Mouse (Mus musculus) midbrain, postnatal 0 days (tissue): ENCODE measurements around the gene Pigb. TPM values are rescaled to one million over a fixed set of nuclear protein-coding genes. Genes with fewer than 3 reads are reported as not detected.

ENCODE experiments used
- ATAC-seq: fragments of 200-750 bp; cut with Nextera tagmentation; 2 replicates; pipeline ENCODE4 v1.8.0; 2017; ENCODE audit warnings: moderate number of reproducible peaks, mild to moderate bottlenecking, moderate TSS enrichment, moderate library complexity; ENCODE audit not compliant: low FRiP score
- DNase-seq: peaks from one replicate; pipeline ENCODE4 v3.0.0-alpha.2; 2015; ENCODE audit warnings: low spot score
- H3K27ac ChIP-seq: fragments of 300-500 bp; sonication (generic); 2 replicates; pipeline ENCODE4 v1.5.1; 2014; ENCODE audit warnings: low read depth, mild to moderate bottlenecking, low read length, mixed read lengths
- H3K27me3 ChIP-seq: fragments of 300-500 bp; sonication (generic); 2 replicates; pipeline ENCODE4 v1.6.1; 2014; ENCODE audit warnings: low read length, control low read depth, mixed read lengths; ENCODE audit not compliant: insufficient read depth
- H3K36me3 ChIP-seq: fragments of 300-500 bp; sonication (generic); 2 replicates; pipeline ENCODE4 v1.6.1; 2014; ENCODE audit warnings: low read length, control low read depth, mixed read lengths; ENCODE audit not compliant: insufficient read depth
- H3K4me1 ChIP-seq: fragments of 300-500 bp; sonication (generic); 2 replicates; pipeline ENCODE4 v1.6.1; 2014; ENCODE audit warnings: mild to moderate bottlenecking, control low read depth, antibody characterized with exemption, low read length, mixed read lengths; ENCODE audit not compliant: insufficient read depth
- H3K4me2 ChIP-seq: fragments of 300-500 bp; sonication (generic); 2 replicates; pipeline ENCODE4 v1.6.1; 2014; ENCODE audit warnings: low read depth, mild to moderate bottlenecking, low read length, mixed read lengths; ENCODE audit not compliant: poor library complexity, severe bottlenecking
- H3K4me3 ChIP-seq: fragments of 300-500 bp; sonication (generic); 2 replicates; pipeline ENCODE4 v1.5.1; 2014; ENCODE audit warnings: low read depth, mild to moderate bottlenecking, low read length, moderate library complexity
- H3K9ac ChIP-seq: fragments of 300-500 bp; sonication (generic); replicated peaks from 2 replicates; pipeline ENCODE4 v1.6.1; 2014; ENCODE audit warnings: mild to moderate bottlenecking, low read length, moderate library complexity, mixed read lengths; ENCODE audit not compliant: poor library complexity, severe bottlenecking
- H3K9me3 ChIP-seq: fragments of 300-500 bp; sonication (generic); 2 replicates; pipeline ENCODE4 v1.6.1; 2016; ENCODE audit warnings: low read length, control low read depth
- CTCF ChIP-seq: IDR thresholded peaks from 2 replicates; pipeline ENCODE4 v1.5.1; 2016; ENCODE audit warnings: antibody characterized with exemption, mild to moderate bottlenecking
- WGBS: fragments of 180-500 bp; shearing (Covaris S2); extraction: QIAGEN DNeasy Blood & Tissue Kit; methylation state at CpG from one replicate; pipeline ENCODE4 v1.1.7; 2014; 5-methylcytosine and 5-hydroxymethylcytosine counted together
- polyA plus RNA-seq: library from polyadenylated mRNA; unstranded; fragments of >200 nt; fragmentation: Nextera tagmentation; extraction: Ambion mirVana; gene quantifications from 2 replicates; pipeline ENCODE4 v1.2.1, GENCODE M21; 2015
- total RNA-seq: library from RNA; depleted of rRNA; stranded (reverse); fragments of >200 nt; gene quantifications from 2 replicates; pipeline ENCODE4 v1.2.3, GENCODE M21; 2014

Gene Pigb
- total and polyA plus RNA-seq, 2 experiments from 2014 or later = 8.4 to 13.0 TPM

GRCm38 (mm10) chr9:73006175-73006574, 34.0 kb downstream of the Pigb start:
- DNase-seq (no peak), ATAC-seq (no peak)
- H3K4me2 ChIP-seq = no peak overlapping the region
- no peaks in the 10 kb centered on the region for H3K27me3 ChIP-seq
- H3K27ac ChIP-seq = no peak overlapping the region
- TF ChIP-seq CTCF = peak; percentile 55
- WGBS = 98% methylated on average over 3 of the region's 3 CpGs
- no peak overlapping the region for H3K4me3 ChIP-seq
- H3K4me1 ChIP-seq = no peaks in the 10 kb centered on the region
- H3K9me3 ChIP-seq = no peaks in the 10 kb centered on the region
- peaks cover 50% of the 10 kb centered on the region for H3K36me3 ChIP-seq
- no peak overlapping the region for H3K9ac ChIP-seq

- 90% methylated on average over 6 of the region's 6 CpGs for WGBS
- peaks cover 48% of the 10 kb centered on the region for H3K36me3 ChIP-seq
- no peaks in the 10 kb centered on the region for H3K4me1 ChIP-seq
- no peak overlapping the region for H3K4me3 ChIP-seq
- no peak for TF ChIP-seq CTCF
- no peak for DNase-seq
- H3K27ac ChIP-seq = no peak overlapping the region
- ATAC-seq = no peak
- no peaks in the 10 kb centered on the region for H3K27me3 ChIP-seq
- H3K4me2 ChIP-seq = no peak overlapping the region
- H3K9ac ChIP-seq = no peak overlapping the region
- H3K9me3 ChIP-seq = no peaks in the 10 kb centered on the region
Measured at GRCm38 (mm10) chr9:73005106-73005505, 35.1 kb downstream of the Pigb start.

- Histone ChIP-seq H3K9me3 (no peaks in the 10 kb centered on the region), H3K9ac (no peak overlapping the region), H3K27ac (no peak overlapping the region), H3K36me3 (peaks cover 42% of the 10 kb centered on the region), H3K27me3 (no peaks in the 10 kb centered on the region), H3K4me1 (no peaks in the 10 kb centered on the region), H3K4me2 (no peak overlapping the region), H3K4me3 (no peak overlapping the region)
- no peak for DNase-seq
- no peak for TF ChIP-seq CTCF
- ATAC-seq = no peak
- 91% methylated on average over 8 of the region's 8 CpGs for WGBS
Measured at GRCm38 (mm10) chr9:73004076-73004475, 36.1 kb downstream of the Pigb start.

- no peak for DNase-seq
Measured at GRCm38 (mm10) chr9:73002177-73002576, 38.0 kb downstream of the Pigb start.

DNA sequence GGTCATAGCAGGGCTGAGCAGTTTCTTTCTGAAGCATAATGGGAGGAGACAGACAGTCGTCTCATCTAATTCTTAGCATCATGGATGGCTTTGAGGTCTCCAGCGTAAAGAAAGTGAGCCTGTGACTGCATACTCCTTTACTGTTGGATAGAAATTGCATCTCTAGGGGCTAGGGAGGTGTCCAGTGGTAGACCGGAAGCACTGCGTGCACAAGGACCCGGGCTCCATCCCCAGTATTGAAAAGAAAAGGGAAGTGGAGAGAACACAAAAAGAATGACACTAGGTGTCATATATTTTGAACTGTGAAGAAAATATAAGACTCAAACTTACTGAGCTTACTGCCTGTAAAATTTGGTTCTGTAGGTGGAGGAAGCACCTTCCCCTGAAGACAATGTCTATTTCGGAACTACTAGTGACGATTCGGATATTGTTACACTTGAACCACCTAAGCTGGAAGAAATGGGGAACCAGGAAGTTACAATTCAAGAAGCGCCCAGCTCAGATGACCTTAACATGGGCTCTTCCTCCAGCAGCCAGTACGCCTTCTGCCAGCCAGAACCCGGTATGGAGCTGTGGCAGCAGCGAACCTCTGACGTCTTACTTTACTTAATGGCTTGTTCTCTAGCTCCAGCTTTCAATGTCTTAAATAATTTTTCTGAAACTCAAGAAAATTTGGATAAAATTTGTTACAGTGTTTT, 38.7 kb downstream of the Pigb start:
- Histone ChIP-seq H3K4me2 (no peak overlapping the region), H3K9me3 (no peaks in the 10 kb centered on the region), H3K4me1 (no peaks in the 10 kb centered on the region), H3K9ac (no peak overlapping the region), H3K27me3 (no peaks in the 10 kb centered on the region), H3K36me3 (peaks cover 36% of the 10 kb centered on the region), H3K4me3 (no peak overlapping the region), H3K27ac (no peak overlapping the region)
- DNase-seq (no peak), ATAC-seq (no peak)
- 86% methylated on average over 13 of the region's 13 CpGs for WGBS
- TF ChIP-seq CTCF = no peak

More at GRCm38 (mm10) chr9:73002177-73002576, 38.0 kb downstream of the Pigb start:
- Histone ChIP-seq H3K9me3 (no peaks in the 10 kb centered on the region), H3K27me3 (no peaks in the 10 kb centered on the region), H3K27ac (no peak overlapping the region), H3K36me3 (peaks cover 42% of the 10 kb centered on the region), H3K4me1 (no peaks in the 10 kb centered on the region), H3K4me3 (no peak overlapping the region), H3K4me2 (no peak overlapping the region), H3K9ac (no peak overlapping the region)
- no peak for ATAC-seq
- TF ChIP-seq CTCF = no peak
- WGBS = 64% methylated on average over 3 of the region's 3 CpGs

DNA sequence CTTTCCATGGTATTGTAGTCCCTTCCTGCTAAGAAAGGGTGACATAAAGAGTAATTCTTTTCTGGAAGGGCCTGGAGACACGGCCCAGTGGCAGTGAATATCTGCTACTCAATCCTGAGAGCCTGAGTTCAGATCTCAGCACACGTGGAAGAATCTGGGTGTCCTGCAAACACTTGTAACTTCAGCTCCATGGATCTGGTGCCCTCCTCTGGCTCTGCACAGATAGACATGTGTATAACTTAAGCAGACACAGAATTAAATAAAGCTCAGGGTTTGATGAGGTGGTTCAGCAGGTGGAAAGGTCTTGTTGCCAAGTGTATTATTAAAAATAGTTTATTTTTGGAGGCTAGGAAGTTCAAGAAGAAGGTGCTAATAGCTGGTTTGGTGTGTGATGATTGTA, 39.7 kb downstream of the Pigb start:
- Histone ChIP-seq H3K27me3 (no peaks in the 10 kb centered on the region), H3K9me3 (no peaks in the 10 kb centered on the region), H3K36me3 (peaks cover 31% of the 10 kb centered on the region), H3K4me3 (no peak overlapping the region), H3K9ac (no peak overlapping the region), H3K4me1 (no peaks in the 10 kb centered on the region), H3K27ac (no peak overlapping the region), H3K4me2 (no peak overlapping the region)
- ATAC-seq (no peak), DNase-seq (no peak)
- 71% methylated on average over 2 of the region's 2 CpGs for WGBS
- peak; percentile 39 for TF ChIP-seq CTCF
